Mouse (Mus musculus): ENCODE data around the gene Gnptab. TPM values are rescaled to one million over a fixed set of nuclear protein-coding genes. Genes with fewer than 3 reads are reported as not detected.

Gnptab gene
- polyA plus RNA-seq, 1 experiment = 14.3 TPM

- WGBS = 62% methylated on average over 11 of the region's 11 CpGs
- H3K27me3 ChIP-seq (ENCODE audit: control insufficient read depth, insufficient read depth, low read length) = no peaks in the 10 kb centered on the region
- no peak overlapping the region for H3K27ac ChIP-seq (ENCODE audit: control insufficient read depth, insufficient read depth, low read length)
- H3K4me1 ChIP-seq (replicated peaks; ENCODE audit: control insufficient read depth, insufficient read depth, low read length) = peaks cover 19% of the 10 kb centered on the region
- TF ChIP-seq CTCF (IDR thresholded peaks at IDR 0.05; ENCODE audit: borderline replicate concordance, control insufficient read depth, extremely low read depth, insufficient read depth, low read length, poor library complexity) = no peak
- TF ChIP-seq POLR2A (IDR thresholded peaks at IDR 0.05; ENCODE audit: control insufficient read depth, extremely low read depth, insufficient read depth, low read length, poor library complexity) = no peak
- no peak for DNase-seq
- H3K36me3 ChIP-seq (ENCODE audit: control insufficient read depth, insufficient read depth, low read length) = peaks cover 11% of the 10 kb centered on the region
- no peak overlapping the region for H3K4me3 ChIP-seq (ENCODE audit: control insufficient read depth, insufficient read depth, low read length)
Observed at GRCm38 (mm10) chr10:88420141-88420541, 41.2 kb downstream of the Gnptab start.

DNA sequence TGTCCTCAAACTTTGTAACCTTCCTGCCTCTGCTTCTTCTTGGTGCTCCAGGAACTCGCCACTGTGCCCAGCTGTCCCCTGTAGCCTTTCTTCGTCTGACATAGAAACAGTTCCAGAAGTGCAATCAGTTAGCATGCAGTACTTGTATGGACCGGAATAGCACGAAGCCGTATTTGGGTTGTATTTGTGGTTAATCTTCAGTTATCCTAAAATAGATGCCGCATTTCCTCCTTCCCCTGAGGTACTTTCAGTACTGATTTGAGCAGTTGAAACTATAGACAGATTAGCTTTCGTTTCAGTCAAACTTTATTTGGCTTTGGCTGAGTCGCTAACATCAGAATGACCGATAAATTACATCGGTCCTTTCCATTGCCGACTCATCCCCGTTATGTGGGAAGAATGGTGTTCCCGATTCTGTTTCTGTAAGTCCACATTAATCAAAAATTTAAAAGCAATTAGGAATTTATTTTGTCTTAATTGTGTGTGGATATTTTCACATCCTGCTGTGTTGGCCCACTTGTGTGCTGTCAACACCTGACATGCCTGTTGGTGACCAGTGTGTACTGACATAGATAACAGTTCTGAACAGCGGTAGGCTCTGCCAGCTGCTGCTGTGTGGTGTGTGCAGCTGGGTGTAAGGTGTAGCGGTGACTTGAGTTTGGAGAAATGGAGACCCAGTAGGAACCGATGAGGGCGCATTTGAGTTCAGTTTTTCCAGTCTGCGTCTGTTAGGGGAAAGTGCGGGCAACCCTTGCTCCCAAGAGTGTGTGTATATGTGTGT is 41.9 kb downstream of the Gnptab start:
- Histone ChIP-seq H3K4me1 (replicated peaks; ENCODE audit: control insufficient read depth, insufficient read depth, low read length) (peaks cover 19% of the 10 kb centered on the region), H3K36me3 (ENCODE audit: control insufficient read depth, insufficient read depth, low read length) (peaks cover 10% of the 10 kb centered on the region; the same call in 1 of the 2 replicates), H3K4me3 (ENCODE audit: control insufficient read depth, insufficient read depth, low read length) (no peak overlapping the region), H3K27ac (ENCODE audit: control insufficient read depth, insufficient read depth, low read length) (peak overlapping the region; percentile 49; the same call in 1 of the 2 replicates), H3K27me3 (ENCODE audit: control insufficient read depth, insufficient read depth, low read length) (no peaks in the 10 kb centered on the region)
- DNase-seq = no peak
- no peak for TF ChIP-seq POLR2A (IDR thresholded peaks at IDR 0.05; ENCODE audit: control insufficient read depth, extremely low read depth, insufficient read depth, low read length, poor library complexity)
- TF ChIP-seq CTCF (IDR thresholded peaks at IDR 0.05; ENCODE audit: borderline replicate concordance, control insufficient read depth, extremely low read depth, insufficient read depth, low read length, poor library complexity) = no peak
- 27% methylated on average over 19 of the region's 19 CpGs for WGBS

- Histone ChIP-seq H3K4me3 (ENCODE audit: control insufficient read depth, insufficient read depth, low read length) (no peak overlapping the region), H3K27ac (ENCODE audit: control insufficient read depth, insufficient read depth, low read length) (no peak overlapping the region), H3K27me3 (ENCODE audit: control insufficient read depth, insufficient read depth, low read length) (no peaks in the 10 kb centered on the region), H3K36me3 (ENCODE audit: control insufficient read depth, insufficient read depth, low read length) (peaks cover 20% of the 10 kb centered on the region), H3K4me1 (replicated peaks; ENCODE audit: control insufficient read depth, insufficient read depth, low read length) (peaks cover 2% of the 10 kb centered on the region; the same call in 1 of the 2 replicates)
- no peak for TF ChIP-seq CTCF (IDR thresholded peaks at IDR 0.05; ENCODE audit: borderline replicate concordance, control insufficient read depth, extremely low read depth, insufficient read depth, low read length, poor library complexity)
- no peak for TF ChIP-seq POLR2A (IDR thresholded peaks at IDR 0.05; ENCODE audit: control insufficient read depth, extremely low read depth, insufficient read depth, low read length, poor library complexity)
- WGBS = 93% methylated on average over 2 of the region's 2 CpGs
- DNase-seq = peak; percentile 57
Observed at GRCm38 (mm10) chr10:88426158-88426816, 47.4 kb downstream of the Gnptab start.

GRCm38 (mm10) chr10:88426896-88427295 is 48.0 kb downstream of the Gnptab start:
- peaks cover 16% of the 10 kb centered on the region for H3K36me3 ChIP-seq (ENCODE audit: control insufficient read depth, insufficient read depth, low read length)
- no peak for DNase-seq
- TF ChIP-seq CTCF (IDR thresholded peaks at IDR 0.05; ENCODE audit: borderline replicate concordance, control insufficient read depth, extremely low read depth, insufficient read depth, low read length, poor library complexity) (no peak), POLR2A (IDR thresholded peaks at IDR 0.05; ENCODE audit: control insufficient read depth, extremely low read depth, insufficient read depth, low read length, poor library complexity) (no peak)
- no peaks in the 10 kb centered on the region for H3K27me3 ChIP-seq (ENCODE audit: control insufficient read depth, insufficient read depth, low read length)
- 81% methylated on average over 5 of the region's 5 CpGs for WGBS
- H3K4me1 ChIP-seq (replicated peaks; ENCODE audit: control insufficient read depth, insufficient read depth, low read length) = no peaks in the 10 kb centered on the region
- no peak overlapping the region for H3K4me3 ChIP-seq (ENCODE audit: control insufficient read depth, insufficient read depth, low read length)
- no peak overlapping the region for H3K27ac ChIP-seq (ENCODE audit: control insufficient read depth, insufficient read depth, low read length)

- no peaks in the 10 kb centered on the region for H3K27me3 ChIP-seq (ENCODE audit: control insufficient read depth, insufficient read depth, low read length)
- TF ChIP-seq CTCF (IDR thresholded peaks at IDR 0.05; ENCODE audit: borderline replicate concordance, control insufficient read depth, extremely low read depth, insufficient read depth, low read length, poor library complexity) = no peak
- TF ChIP-seq POLR2A (IDR thresholded peaks at IDR 0.05; ENCODE audit: control insufficient read depth, extremely low read depth, insufficient read depth, low read length, poor library complexity) = no peak
- peaks cover 15% of the 10 kb centered on the region for H3K36me3 ChIP-seq (ENCODE audit: control insufficient read depth, insufficient read depth, low read length)
- no peak for DNase-seq
- no peak overlapping the region for H3K27ac ChIP-seq (ENCODE audit: control insufficient read depth, insufficient read depth, low read length)
- H3K4me3 ChIP-seq (ENCODE audit: control insufficient read depth, insufficient read depth, low read length) = no peak overlapping the region
- 98% methylated on average over 6 of the region's 6 CpGs for WGBS
- H3K4me1 ChIP-seq (replicated peaks; ENCODE audit: control insufficient read depth, insufficient read depth, low read length) = no peaks in the 10 kb centered on the region
Observed at GRCm38 (mm10) chr10:88427998-88428397, 49.1 kb downstream of the Gnptab start.

GRCm38 (mm10) chr10:88441224-88441623 is 62.3 kb downstream of the Gnptab start:
- H3K4me3 ChIP-seq (ENCODE audit: control insufficient read depth, insufficient read depth, low read length) = no peak overlapping the region
- TF ChIP-seq POLR2A (IDR thresholded peaks at IDR 0.05; ENCODE audit: control insufficient read depth, extremely low read depth, insufficient read depth, low read length, poor library complexity) (no peak), CTCF (IDR thresholded peaks at IDR 0.05; ENCODE audit: borderline replicate concordance, control insufficient read depth, extremely low read depth, insufficient read depth, low read length, poor library complexity) (no peak)
- H3K27ac ChIP-seq (ENCODE audit: control insufficient read depth, insufficient read depth, low read length) = no peak overlapping the region
- H3K36me3 ChIP-seq (ENCODE audit: control insufficient read depth, insufficient read depth, low read length) = peaks cover 9% of the 10 kb centered on the region
- H3K4me1 ChIP-seq (replicated peaks; ENCODE audit: control insufficient read depth, insufficient read depth, low read length) = no peaks in the 10 kb centered on the region
- no peaks in the 10 kb centered on the region for H3K27me3 ChIP-seq (ENCODE audit: control insufficient read depth, insufficient read depth, low read length)
- WGBS = 91% methylated on average over 6 of the region's 6 CpGs
- DNase-seq = no peak
